8 mouse cellular contexts compared by ENCODE assay signal in genomic region chr11:76216049-76216540, GRCm38 (mm10). TPM values are rescaled to one million over a fixed set of nuclear protein-coding genes. Genes with fewer than 3 reads are reported as not detected.
DNase-seq lines count a peak whose midpoint lies in the region; ATAC-seq and TF ChIP-seq lines count a peak whose summit lies in the region.

No protein-coding gene starts in this region.

- no peaks in the 10 kb centered on the region for H3K9me3 ChIP-seq in lung, embryonic 14.5 days (ENCODE audit: low read depth, low read length)
- H3K9me3 ChIP-seq in limb, embryonic 11.5 days (ENCODE audit: control insufficient read depth, low read length) = no peaks in the 10 kb centered on the region

- TF ChIP-seq CTCF in lung, embryonic 14.5 days (IDR thresholded peaks at IDR 0.05; ENCODE audit: low read depth) = no peak
- no peak for TF ChIP-seq CTCF in lung, adult 2 months (IDR thresholded peaks at IDR 0.05; ENCODE audit: insufficient read depth, low read length)
- TF ChIP-seq CTCF in embryonic fibroblast, embryonic 13.5 days (IDR thresholded peaks at IDR 0.05; ENCODE audit: borderline replicate concordance, insufficient read depth, low read length) = no peak
- TF ChIP-seq CTCF in small intestine, adult 2 months (IDR thresholded peaks at IDR 0.05; ENCODE audit: extremely low read depth, insufficient read length, insufficient replicate concordance, low read depth, low read length) = no peak

- TF ChIP-seq POLR2A in lung, adult 2 months (IDR thresholded peaks at IDR 0.05; ENCODE audit: borderline replicate concordance, extremely low read depth, low read depth, low read length) = no peak
- TF ChIP-seq POLR2A in embryonic fibroblast, embryonic 13.5 days (IDR thresholded peaks at IDR 0.05; ENCODE audit: low read depth, low read length) = no peak
- TF ChIP-seq POLR2A in small intestine, adult 2 months (IDR thresholded peaks at IDR 0.05; ENCODE audit: low read depth, low read length) = no peak

- WGBS in lung, embryonic 14.5 days = 86% methylated on average over 5 of the region's 5 CpGs
- 92% methylated on average over 5 of the region's 5 CpGs for WGBS in lung, adult 2 months
- 91% methylated on average over 5 of the region's 5 CpGs for WGBS in limb, embryonic 11.5 days
- WGBS in small intestine, adult 2 months = 43% methylated on average over 5 of the region's 5 CpGs

- peaks cover 45% of the 10 kb centered on the region for H3K36me3 ChIP-seq in lung, embryonic 14.5 days (ENCODE audit: insufficient read depth)
- H3K36me3 ChIP-seq in limb, embryonic 11.5 days (ENCODE audit: control insufficient read depth, insufficient read depth, low read length) = peaks cover 15% of the 10 kb centered on the region; the same call in 1 of the 2 replicates
- H3K36me3 ChIP-seq in small intestine, adult 2 months (ENCODE audit: control insufficient read depth, insufficient read depth, low read length) = peaks cover 15% of the 10 kb centered on the region

- DNase-seq in lung, embryonic 14.5 days = no peak
- DNase-seq in lung, adult 2 months = no peak
- DNase-seq in limb, embryonic 11.5 days (ENCODE audit: low spot score) = no peak
- DNase-seq in retina, postnatal 1 day = no peak
- no peak for DNase-seq in embryo, embryonic 11 days

- no peaks in the 10 kb centered on the region for H3K27me3 ChIP-seq in lung, embryonic 14.5 days (ENCODE audit: insufficient read depth, low read length)
- H3K27me3 ChIP-seq in limb, embryonic 11.5 days (ENCODE audit: control insufficient read depth, insufficient read depth, low read length) = no peaks in the 10 kb centered on the region
- H3K27me3 ChIP-seq in small intestine, adult 2 months (ENCODE audit: control insufficient read depth, insufficient read depth, low read length) = no peaks in the 10 kb centered on the region

- peak overlapping the region; percentile 84 for H3K4me3 ChIP-seq in lung, embryonic 14.5 days (ENCODE audit: low read depth, low read length)
- H3K4me3 ChIP-seq in lung, adult 2 months (replicated peaks; ENCODE audit: extremely low read depth, low read depth, low read length) = no peak overlapping the region
- H3K4me3 ChIP-seq in embryonic fibroblast, embryonic 13.5 days (ENCODE audit: insufficient read depth, low read length) = peak overlapping the region; percentile 81
- H3K4me3 ChIP-seq in limb, embryonic 11.5 days (ENCODE audit: low read depth, low read length) = peak overlapping the region; percentile 67; the same call in 1 of the 2 replicates
- no peak overlapping the region for H3K4me3 ChIP-seq in small intestine, adult 2 months (ENCODE audit: low read depth, low read length)

- H3K4me1 ChIP-seq in lung, embryonic 14.5 days (ENCODE audit: insufficient read depth) = 0 out of 2 replicates have a peak, but pooled peaks cover 8% of the 10 kb centered on the region
- no peaks in the 10 kb centered on the region; the same call in 1 of the 2 replicates for H3K4me1 ChIP-seq in lung, adult 2 months (ENCODE audit: control insufficient read depth, insufficient read depth, low read length)
- H3K4me1 ChIP-seq in embryonic fibroblast, embryonic 13.5 days (ENCODE audit: control insufficient read depth, insufficient read depth, low read length) = no peaks in the 10 kb centered on the region
- peaks cover 3% of the 10 kb centered on the region; the same call in 1 of the 2 replicates for H3K4me1 ChIP-seq in limb, embryonic 11.5 days (ENCODE audit: control insufficient read depth, insufficient read depth, low read length)
- no peaks in the 10 kb centered on the region for H3K4me1 ChIP-seq in small intestine, adult 2 months (ENCODE audit: control insufficient read depth, insufficient read depth, insufficient read length, low read length)

- H3K9ac ChIP-seq in lung, embryonic 14.5 days = peak overlapping the region; percentile 96
- peak overlapping the region; percentile 91; the same call in 1 of the 2 replicates for H3K9ac ChIP-seq in limb, embryonic 11.5 days (ENCODE audit: low read length)

- peak overlapping the region; percentile 97 for H3K27ac ChIP-seq in lung, embryonic 14.5 days (ENCODE audit: low read depth)
- no peak overlapping the region for H3K27ac ChIP-seq in embryonic fibroblast, embryonic 13.5 days (ENCODE audit: insufficient read depth, low read length)
- no peak overlapping the region for H3K27ac ChIP-seq in limb, embryonic 11.5 days (replicated peaks; ENCODE audit: low read depth, low read length)
- H3K27ac ChIP-seq in small intestine, adult 2 months (ENCODE audit: insufficient read depth, low read depth, low read length) = peak overlapping the region; percentile 52

- H3K4me2 ChIP-seq in lung, embryonic 14.5 days = peak overlapping the region; percentile 63
- H3K4me2 ChIP-seq in limb, embryonic 11.5 days (ENCODE audit: low read depth, severe bottlenecking) = 0 out of 2 replicates have a peak overlapping the region, but pooled peaks have one; percentile 55

- ATAC-seq in lung, embryonic 14.5 days (ENCODE audit: insufficient read depth) = no peak
- ATAC-seq in limb, embryonic 11.5 days (ENCODE audit: insufficient number of reproducible peaks, low FRiP score, low TSS enrichment, low read depth) = no peak
- no peak for ATAC-seq in activated CD4-positive, CD25-positive, alpha-beta regulatory T cell, adult 4 months

RNA-seq across cellular contexts. Expression of gene Dbil5, which starts 1.3 kb away (rescaled TPM):
- polyA plus RNA-seq in lung, embryonic 14.5 days (2014; fragmentation: Nextera tagmentation; extraction: Ambion mirVana) = 0.60 and 1.6 TPM in 2 replicates
- 0.76 TPM in 1 of 2 replicates, not detected in the other for polyA plus RNA-seq in lung, adult 2 months (2012; rRNA removed)
- not detected in 2 replicates for polyA plus RNA-seq in embryonic fibroblast, embryonic 13.5 days (2011; ENCODE audit: insufficient read length, low read depth, missing spikeins)
- 0.95 TPM in 1 of 2 replicates, not detected in the other for polyA plus RNA-seq in limb, embryonic 11.5 days (2014; fragmentation: Nextera tagmentation; extraction: Ambion mirVana)
- not detected in 2 replicates for polyA plus RNA-seq in small intestine, adult 2 months (2012; rRNA removed)
- not detected for polyA plus RNA-seq in activated CD4-positive, CD25-positive, alpha-beta regulatory T cell, adult 4 months (2017; shearing (Covaris generic))

RNA-seq across cellular contexts. Expression of gene Gemin4, which starts 1.4 kb away (rescaled TPM):
- 45.6 and 45.8 TPM in 2 replicates for polyA plus RNA-seq in lung, embryonic 14.5 days (2014; fragmentation: Nextera tagmentation; extraction: Ambion mirVana)
- 5.7 and 6.6 TPM in 2 replicates for polyA plus RNA-seq in lung, adult 2 months (2012; rRNA removed)
- polyA plus RNA-seq in embryonic fibroblast, embryonic 13.5 days (2011; ENCODE audit: insufficient read length, low read depth, missing spikeins) = 11.3 and 14.7 TPM in 2 replicates
- 44.5 and 55.4 TPM in 2 replicates for polyA plus RNA-seq in limb, embryonic 11.5 days (2014; fragmentation: Nextera tagmentation; extraction: Ambion mirVana)
- polyA plus RNA-seq in small intestine, adult 2 months (2012; rRNA removed) = 2.6 and 3.7 TPM in 2 replicates
- 10 to 100 TPM in 1 of 2 experiments, 1 to 10 TPM in 1; 7.0 to 13.4 TPM for polyA plus RNA-seq in activated CD4-positive, CD25-positive, alpha-beta regulatory T cell, adult 4 months (2017; shearing (Covaris generic))

RNA-seq across cellular contexts. Expression of gene Mrm3, which starts 27.4 kb away (rescaled TPM):
- 21.7 and 24.3 TPM in 2 replicates for polyA plus RNA-seq in lung, embryonic 14.5 days (2014; fragmentation: Nextera tagmentation; extraction: Ambion mirVana)
- 3.3 and 3.6 TPM in 2 replicates for polyA plus RNA-seq in lung, adult 2 months (2012; rRNA removed)
- polyA plus RNA-seq in embryonic fibroblast, embryonic 13.5 days (2011; ENCODE audit: insufficient read length, low read depth, missing spikeins) = 6.1 and 8.6 TPM in 2 replicates
- polyA plus RNA-seq in limb, embryonic 11.5 days (2014; fragmentation: Nextera tagmentation; extraction: Ambion mirVana) = 23.9 and 24.0 TPM in 2 replicates
- polyA plus RNA-seq in small intestine, adult 2 months (2012; rRNA removed) = 2.5 and 3.1 TPM in 2 replicates
- 10 to 100 TPM in 1 of 2 experiments, 1 to 10 TPM in 1; 9.3 to 14.0 TPM for polyA plus RNA-seq in activated CD4-positive, CD25-positive, alpha-beta regulatory T cell, adult 4 months (2017; shearing (Covaris generic))

RNA-seq across cellular contexts. Expression of gene Glod4, which starts 27.4 kb away (rescaled TPM):
- polyA plus RNA-seq in lung, embryonic 14.5 days (2014; fragmentation: Nextera tagmentation; extraction: Ambion mirVana) = 131 and 152 TPM in 2 replicates
- polyA plus RNA-seq in lung, adult 2 months (2012; rRNA removed) = 5.9 and 11.9 TPM in 2 replicates
- 73.5 and 84.4 TPM in 2 replicates for polyA plus RNA-seq in embryonic fibroblast, embryonic 13.5 days (2011; ENCODE audit: insufficient read length, low read depth, missing spikeins)
- polyA plus RNA-seq in limb, embryonic 11.5 days (2014; fragmentation: Nextera tagmentation; extraction: Ambion mirVana) = 136 TPM in 2 replicates
- 0.44 and 1.6 TPM in 2 replicates for polyA plus RNA-seq in small intestine, adult 2 months (2012; rRNA removed)
- 10 to 100 TPM; 82.6 to 96.9 TPM for polyA plus RNA-seq in activated CD4-positive, CD25-positive, alpha-beta regulatory T cell, adult 4 months (2017; shearing (Covaris generic))

RNA-seq across cellular contexts. Expression of gene Fam57a, which starts 36.6 kb away (rescaled TPM):
- 38.3 and 39.8 TPM in 2 replicates for polyA plus RNA-seq in lung, embryonic 14.5 days (2014; fragmentation: Nextera tagmentation; extraction: Ambion mirVana)
- 26.3 and 115 TPM in 2 replicates for polyA plus RNA-seq in lung, adult 2 months (2012; rRNA removed)
- polyA plus RNA-seq in embryonic fibroblast, embryonic 13.5 days (2011; ENCODE audit: insufficient read length, low read depth, missing spikeins) = 17.5 and 20.8 TPM in 2 replicates
- 37.0 TPM in 2 replicates for polyA plus RNA-seq in limb, embryonic 11.5 days (2014; fragmentation: Nextera tagmentation; extraction: Ambion mirVana)
- polyA plus RNA-seq in small intestine, adult 2 months (2012; rRNA removed) = 8.9 and 13.6 TPM in 2 replicates
- 1 to 10 TPM; 4.1 to 4.9 TPM for polyA plus RNA-seq in activated CD4-positive, CD25-positive, alpha-beta regulatory T cell, adult 4 months (2017; shearing (Covaris generic))

Comparison
In these comparisons a context has a peak if more than half of its experiments do, and no peak if none do; other contexts are left out.
1. H3K4me3 ChIP-seq: peak in lung, embryonic 14.5 days (single experiment), embryonic fibroblast, embryonic 13.5 days (single experiment) and limb, embryonic 11.5 days (single experiment); none in lung, adult 2 months (single experiment) and small intestine, adult 2 months (single experiment).
2. H3K27ac ChIP-seq: peak in lung, embryonic 14.5 days (single experiment) and small intestine, adult 2 months (single experiment); none in embryonic fibroblast, embryonic 13.5 days (single experiment) and limb, embryonic 11.5 days (single experiment).